Mouse (Mus musculus) limb, embryonic 14.5 days (tissue): ENCODE results near the gene Hsd17b2. TPM values are rescaled to one million over a fixed set of nuclear protein-coding genes. Genes with fewer than 3 reads are reported as not detected.
A peak's percentile ranks its signal among the peaks of the same experiment; 100 is the strongest.

Source experiments
- ATAC-seq: fragments of 200-750 bp; cut with Nextera tagmentation; 2 replicates; pipeline ENCODE4 v1.8.0; 2017; ENCODE audit warnings: low read depth, moderate number of reproducible peaks, moderate TSS enrichment; ENCODE audit not compliant: low FRiP score
- DNase-seq: peaks from one replicate; pipeline ENCODE4 v3.0.0-alpha.2; 2015; ENCODE audit warnings: low spot score
- H3K27ac ChIP-seq: fragments of 300-500 bp; sonication (generic); replicated peaks from 2 replicates; pipeline ENCODE4 v1.5.1; 2014; ENCODE audit warnings: low read depth, mild to moderate bottlenecking, low read length, moderate library complexity, mixed read lengths
- H3K27me3 ChIP-seq: fragments of 300-500 bp; sonication (generic); 2 replicates; pipeline ENCODE4 v1.6.1; 2014; ENCODE audit warnings: low read length, mixed read lengths; ENCODE audit not compliant: control insufficient read depth, insufficient read depth
- H3K36me3 ChIP-seq: fragments of 300-500 bp; sonication (generic); 2 replicates; pipeline ENCODE4 v1.6.1; 2014; ENCODE audit warnings: mild to moderate bottlenecking, low read length, moderate library complexity, mixed read lengths; ENCODE audit not compliant: control insufficient read depth, insufficient read depth
- H3K4me1 ChIP-seq: fragments of 300-500 bp; sonication (generic); 2 replicates; pipeline ENCODE4 v1.6.1; 2014; ENCODE audit warnings: antibody characterized with exemption, low read length, mixed read lengths; ENCODE audit not compliant: control insufficient read depth, insufficient read depth
- H3K4me2 ChIP-seq: fragments of 300-500 bp; sonication (generic); replicated peaks from 2 replicates; pipeline ENCODE4 v1.6.1; 2014; ENCODE audit warnings: low read depth, mild to moderate bottlenecking, low read length, moderate library complexity; ENCODE audit not compliant: severe bottlenecking
- H3K4me3 ChIP-seq: fragments of 300-500 bp; sonication (generic); replicated peaks from 2 replicates; pipeline ENCODE4 v1.5.1; 2014; ENCODE audit warnings: low read length
- H3K9ac ChIP-seq: fragments of 300-500 bp; sonication (generic); 2 replicates; pipeline ENCODE4 v1.6.1; 2014; ENCODE audit warnings: mild to moderate bottlenecking, low read depth, low read length, moderate library complexity; ENCODE audit not compliant: severe bottlenecking
- H3K9me3 ChIP-seq: fragments of 300-500 bp; sonication (generic); 2 replicates; pipeline ENCODE4 v1.6.1; 2016; ENCODE audit warnings: low read length; ENCODE audit not compliant: control insufficient read depth
- POLR2A ChIP-seq: fragments of 200-500 bp; IDR thresholded peaks from 2 replicates; pipeline ENCODE4 v1.8.0; 2012; ENCODE audit warnings: inconsistent platforms, mild to moderate bottlenecking, moderate library complexity, borderline replicate concordance; ENCODE audit not compliant: insufficient read depth, insufficient read length; ENCODE audit errors: extremely low read depth
- WGBS: fragments of 180-500 bp; shearing (Covaris S2); extraction: QIAGEN DNeasy Blood & Tissue Kit; methylation state at CpG from one replicate; pipeline ENCODE4 v1.1.7; 2014; 5-methylcytosine and 5-hydroxymethylcytosine counted together
- polyA plus RNA-seq, 2 experiments: library from polyadenylated mRNA; depleted of rRNA in 1 of 2; stranded (reverse) in 1 of 2; unstranded in 1 of 2; fragments of >200 nt; fragmentation: Nextera tagmentation in 1 of 2; extraction: Ambion mirVana in 1 of 2; gene quantifications; 2 replicates each; pipeline versions ENCODE4 v1.2.1 to v1.2.3; 2012 to 2014

Hsd17b2 gene
- 0.18 and 0.21 TPM in 2 replicates for polyA plus RNA-seq (2012; rRNA removed)
- polyA plus RNA-seq (2014; fragmentation: Nextera tagmentation; extraction: Ambion mirVana): 0.65 TPM in 1 of 2 replicates, not detected in the other

DNA sequence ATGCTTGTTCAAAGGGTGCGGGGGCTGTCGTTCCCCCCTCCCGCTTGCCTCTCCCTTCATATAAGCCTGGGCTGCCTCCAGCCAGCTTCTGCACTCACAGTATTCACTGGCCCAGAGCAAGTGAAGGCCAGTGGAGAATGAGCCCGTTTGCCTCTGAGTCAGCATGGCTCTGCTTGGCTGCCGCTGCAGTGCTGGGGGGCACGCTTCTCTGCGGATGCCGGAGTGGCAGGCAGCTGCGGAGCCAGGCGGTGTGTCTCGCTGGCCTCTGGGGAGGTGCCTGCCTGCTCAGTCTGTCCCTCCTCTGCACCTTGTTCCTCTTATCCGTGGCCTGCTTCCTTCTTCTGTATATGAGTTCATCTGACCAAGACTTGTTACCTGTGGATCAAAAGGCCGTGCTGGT lies at the start of gene Hsd17b2:
Gene Hsd17b2, plus strand, starts transcription at position 46 of the 400 bp plus-strand sequence.
- Histone ChIP-seq H3K4me3 (no peak within 1 kb of the TSS), H3K9ac (no peak within 1 kb of the TSS), H3K27ac (no peak within 1 kb of the TSS), H3K9me3 (no peaks in the 10 kb centered on the region), H3K36me3 (no peaks in the 10 kb centered on the region), H3K27me3 (no peaks in the 10 kb centered on the region), H3K4me2 (no peak within 1 kb of the TSS), H3K4me1 (no peaks in the 10 kb centered on the region)
- no peak for TF ChIP-seq POLR2A
- 50% methylated on average over 13 of the region's 13 CpGs for WGBS
- ATAC-seq (no peak), DNase-seq (no peak)

DNA sequence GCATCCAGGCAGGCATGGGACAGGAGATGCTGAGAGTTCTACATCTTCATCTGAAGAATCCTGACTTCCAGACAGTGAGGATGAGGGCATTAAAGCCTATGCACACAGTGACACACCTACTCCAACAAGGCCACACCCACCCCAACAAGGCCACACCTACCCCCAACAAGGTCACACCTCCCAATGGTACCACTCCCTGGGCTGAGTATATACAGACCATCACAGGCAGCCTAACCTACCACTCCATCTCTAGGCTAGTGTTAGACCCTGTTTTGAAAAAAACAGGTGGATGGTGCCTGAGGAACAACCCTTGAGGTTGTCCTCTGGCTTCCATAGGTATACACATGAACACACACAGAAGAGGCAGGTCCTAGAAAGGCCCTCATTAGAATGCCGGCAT lies 49.4 kb upstream of the Hsd17b2 start:
- DNase-seq (no peak), ATAC-seq (no peak)
- no peaks in the 10 kb centered on the region for H3K9me3 ChIP-seq
- H3K4me2 ChIP-seq: no peak overlapping the region
- H3K27ac ChIP-seq: no peak overlapping the region
- 100% methylated on average over 1 of the region's 1 CpGs for WGBS
- TF ChIP-seq POLR2A: no peak
- no peaks in the 10 kb centered on the region for H3K36me3 ChIP-seq
- H3K4me3 ChIP-seq: no peak overlapping the region
- H3K27me3 ChIP-seq: no peaks in the 10 kb centered on the region
- no peaks in the 10 kb centered on the region for H3K4me1 ChIP-seq
- H3K9ac ChIP-seq: no peak overlapping the region

DNA sequence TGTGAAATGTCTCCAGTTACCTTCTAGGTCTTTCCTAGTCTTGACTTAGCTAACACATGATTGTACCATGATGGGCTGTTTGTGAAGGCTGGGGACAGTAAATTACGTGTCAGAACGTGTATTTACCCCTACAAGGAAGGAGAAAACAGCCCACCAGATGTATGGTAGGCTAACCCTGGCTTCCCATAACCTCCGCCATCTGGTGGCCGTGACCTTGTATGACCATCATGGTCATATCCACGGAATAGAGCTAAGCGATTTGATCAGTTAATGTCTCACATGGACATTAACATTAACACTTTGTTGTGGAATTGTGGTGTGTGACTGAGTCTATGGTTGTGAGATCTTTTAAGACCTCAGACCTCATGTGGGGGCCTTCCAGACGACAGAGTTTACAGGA lies 42.7 kb upstream of the Hsd17b2 start:
- H3K4me2 ChIP-seq: no peak overlapping the region
- no peaks in the 10 kb centered on the region for H3K36me3 ChIP-seq
- H3K4me1 ChIP-seq: peaks cover 13% of the 10 kb centered on the region
- ATAC-seq (no peak), DNase-seq (no peak)
- no peaks in the 10 kb centered on the region for H3K27me3 ChIP-seq
- H3K9me3 ChIP-seq: no peaks in the 10 kb centered on the region
- H3K4me3 ChIP-seq: no peak overlapping the region
- no peak overlapping the region for H3K27ac ChIP-seq
- TF ChIP-seq POLR2A: no peak
- 69% methylated on average over 7 of the region's 7 CpGs for WGBS
- no peak overlapping the region for H3K9ac ChIP-seq

DNA sequence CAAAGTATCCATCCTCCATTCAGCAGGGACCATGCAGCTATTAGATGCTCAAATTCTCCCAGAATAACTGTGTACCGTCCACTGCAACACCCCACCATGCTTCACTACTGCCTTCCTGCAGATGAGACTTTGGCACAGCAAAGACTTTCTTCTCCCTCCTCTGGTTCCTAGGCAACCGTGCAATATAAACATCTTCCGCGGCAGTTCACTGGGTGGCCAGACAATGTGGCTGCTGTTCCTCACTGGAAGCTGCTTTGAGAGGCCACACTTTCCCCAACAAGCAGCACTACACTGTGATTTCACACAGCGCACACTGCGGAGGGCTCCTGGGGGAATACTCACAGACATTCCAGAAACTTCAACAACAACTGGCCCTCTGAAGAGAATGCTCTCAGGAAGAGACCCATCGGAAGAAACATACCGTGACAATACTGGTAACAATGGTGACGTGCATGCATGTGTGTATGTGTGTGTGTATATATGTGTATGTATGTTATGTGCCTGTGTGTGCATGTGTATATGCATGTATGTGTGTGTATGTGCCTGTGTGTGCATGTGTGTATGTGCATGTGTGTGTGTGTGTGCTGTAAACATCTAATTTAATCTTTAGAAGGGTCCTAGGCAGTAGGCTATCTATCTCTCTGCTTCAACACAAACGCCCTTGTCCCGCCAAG lies 41.2 kb upstream of the Hsd17b2 start:
- DNase-seq (peak; percentile 68), ATAC-seq (peak; percentile 90)
- H3K4me1 ChIP-seq: peaks cover 13% of the 10 kb centered on the region
- no peaks in the 10 kb centered on the region for H3K27me3 ChIP-seq
- WGBS: 33% methylated on average over 11 of the region's 11 CpGs
- H3K4me2 ChIP-seq: 0 out of 2 replicates have a peak overlapping the region, but pooled peaks have one; percentile 6
- H3K27ac ChIP-seq: peak overlapping the region; percentile 19; the same call in 1 of the 2 replicates
- no peaks in the 10 kb centered on the region for H3K36me3 ChIP-seq
- TF ChIP-seq POLR2A: no peak
- no peaks in the 10 kb centered on the region for H3K9me3 ChIP-seq
- no peak overlapping the region for H3K9ac ChIP-seq
- H3K4me3 ChIP-seq: no peak overlapping the region

DNA sequence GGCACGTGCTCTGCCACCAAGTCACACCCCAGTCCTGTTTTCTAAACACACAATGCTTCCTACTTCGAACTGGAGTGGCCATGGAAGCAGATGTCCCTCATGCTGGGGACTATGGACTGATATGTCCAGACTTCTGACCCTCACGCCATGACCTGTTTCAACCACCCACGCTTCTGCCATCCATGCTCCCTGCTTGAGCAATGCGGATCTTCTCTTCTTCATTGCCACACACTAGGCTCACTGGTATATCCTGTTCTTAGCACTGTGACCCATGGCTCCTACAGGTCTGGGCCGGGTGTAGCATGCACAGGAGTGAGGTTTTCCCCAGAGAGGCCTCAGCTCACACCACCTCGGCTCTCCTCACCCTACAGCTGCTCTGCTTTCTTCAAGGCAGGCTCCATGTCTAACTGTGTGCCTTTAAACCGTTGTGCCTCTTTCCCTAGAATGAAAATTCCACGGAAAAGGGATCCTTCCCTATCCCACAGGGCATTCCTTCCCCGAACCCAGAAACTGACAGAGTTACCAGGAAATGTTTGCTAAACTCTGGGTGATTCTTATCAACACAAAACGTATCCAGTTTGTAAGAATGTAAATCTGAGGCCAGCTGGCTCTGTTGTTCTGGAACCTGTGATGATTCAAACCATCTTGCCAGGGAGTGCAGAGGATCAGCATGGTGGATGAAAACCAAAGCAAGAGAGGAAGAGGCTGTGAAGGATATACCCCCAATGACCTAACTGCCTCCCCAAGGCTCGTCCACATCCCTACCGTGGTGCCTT lies 34.2 kb upstream of the Hsd17b2 start:
- DNase-seq: no peak
- H3K4me2 ChIP-seq: no peak overlapping the region
- H3K27me3 ChIP-seq: no peaks in the 10 kb centered on the region
- H3K36me3 ChIP-seq: no peaks in the 10 kb centered on the region
- no peak overlapping the region for H3K9ac ChIP-seq
- H3K4me3 ChIP-seq: no peak overlapping the region
- H3K4me1 ChIP-seq: no peaks in the 10 kb centered on the region
- ATAC-seq: no peak
- 80% methylated on average over 13 of the region's 13 CpGs for WGBS
- no peak overlapping the region for H3K27ac ChIP-seq
- no peak for TF ChIP-seq POLR2A
- H3K9me3 ChIP-seq: no peaks in the 10 kb centered on the region
